Mouse (Mus musculus) limb, embryonic 14.5 days (tissue): ENCODE results near the gene Aprt. TPM values are rescaled to one million over a fixed set of nuclear protein-coding genes. Genes with fewer than 3 reads are reported as not detected.

Experiments
- ATAC-seq: fragments of 200-750 bp; cut with Nextera tagmentation; 2 replicates; pipeline ENCODE4 v1.8.0; 2017; ENCODE audit warnings: low read depth, moderate number of reproducible peaks, moderate TSS enrichment; ENCODE audit not compliant: low FRiP score
- DNase-seq: peaks from one replicate; pipeline ENCODE4 v3.0.0-alpha.2; 2015; ENCODE audit warnings: low spot score
- H3K27ac ChIP-seq: fragments of 300-500 bp; sonication (generic); replicated peaks from 2 replicates; pipeline ENCODE4 v1.5.1; 2014; ENCODE audit warnings: low read depth, mild to moderate bottlenecking, low read length, moderate library complexity, mixed read lengths
- H3K27me3 ChIP-seq: fragments of 300-500 bp; sonication (generic); 2 replicates; pipeline ENCODE4 v1.6.1; 2014; ENCODE audit warnings: low read length, mixed read lengths; ENCODE audit not compliant: control insufficient read depth, insufficient read depth
- H3K36me3 ChIP-seq: fragments of 300-500 bp; sonication (generic); 2 replicates; pipeline ENCODE4 v1.6.1; 2014; ENCODE audit warnings: mild to moderate bottlenecking, low read length, moderate library complexity, mixed read lengths; ENCODE audit not compliant: control insufficient read depth, insufficient read depth
- H3K4me1 ChIP-seq: fragments of 300-500 bp; sonication (generic); 2 replicates; pipeline ENCODE4 v1.6.1; 2014; ENCODE audit warnings: antibody characterized with exemption, low read length, mixed read lengths; ENCODE audit not compliant: control insufficient read depth, insufficient read depth
- H3K4me2 ChIP-seq: fragments of 300-500 bp; sonication (generic); replicated peaks from 2 replicates; pipeline ENCODE4 v1.6.1; 2014; ENCODE audit warnings: low read depth, mild to moderate bottlenecking, low read length, moderate library complexity; ENCODE audit not compliant: severe bottlenecking
- H3K4me3 ChIP-seq: fragments of 300-500 bp; sonication (generic); replicated peaks from 2 replicates; pipeline ENCODE4 v1.5.1; 2014; ENCODE audit warnings: low read length
- H3K9ac ChIP-seq: fragments of 300-500 bp; sonication (generic); 2 replicates; pipeline ENCODE4 v1.6.1; 2014; ENCODE audit warnings: mild to moderate bottlenecking, low read depth, low read length, moderate library complexity; ENCODE audit not compliant: severe bottlenecking
- H3K9me3 ChIP-seq: fragments of 300-500 bp; sonication (generic); 2 replicates; pipeline ENCODE4 v1.6.1; 2016; ENCODE audit warnings: low read length; ENCODE audit not compliant: control insufficient read depth
- POLR2A ChIP-seq: fragments of 200-500 bp; IDR thresholded peaks from 2 replicates; pipeline ENCODE4 v1.8.0; 2012; ENCODE audit warnings: inconsistent platforms, mild to moderate bottlenecking, moderate library complexity, borderline replicate concordance; ENCODE audit not compliant: insufficient read depth, insufficient read length; ENCODE audit errors: extremely low read depth
- WGBS: fragments of 180-500 bp; shearing (Covaris S2); extraction: QIAGEN DNeasy Blood & Tissue Kit; methylation state at CpG from one replicate; pipeline ENCODE4 v1.1.7; 2014; 5-methylcytosine and 5-hydroxymethylcytosine counted together
- polyA plus RNA-seq, 2 experiments: library from polyadenylated mRNA; depleted of rRNA in 1 of 2; stranded (reverse) in 1 of 2; unstranded in 1 of 2; fragments of >200 nt; fragmentation: Nextera tagmentation in 1 of 2; extraction: Ambion mirVana in 1 of 2; gene quantifications; 2 replicates each; pipeline versions ENCODE4 v1.2.1 to v1.2.3; 2012 to 2014

Gene Aprt
- polyA plus RNA-seq, 2 experiments: 199 to 348 TPM

DNA sequence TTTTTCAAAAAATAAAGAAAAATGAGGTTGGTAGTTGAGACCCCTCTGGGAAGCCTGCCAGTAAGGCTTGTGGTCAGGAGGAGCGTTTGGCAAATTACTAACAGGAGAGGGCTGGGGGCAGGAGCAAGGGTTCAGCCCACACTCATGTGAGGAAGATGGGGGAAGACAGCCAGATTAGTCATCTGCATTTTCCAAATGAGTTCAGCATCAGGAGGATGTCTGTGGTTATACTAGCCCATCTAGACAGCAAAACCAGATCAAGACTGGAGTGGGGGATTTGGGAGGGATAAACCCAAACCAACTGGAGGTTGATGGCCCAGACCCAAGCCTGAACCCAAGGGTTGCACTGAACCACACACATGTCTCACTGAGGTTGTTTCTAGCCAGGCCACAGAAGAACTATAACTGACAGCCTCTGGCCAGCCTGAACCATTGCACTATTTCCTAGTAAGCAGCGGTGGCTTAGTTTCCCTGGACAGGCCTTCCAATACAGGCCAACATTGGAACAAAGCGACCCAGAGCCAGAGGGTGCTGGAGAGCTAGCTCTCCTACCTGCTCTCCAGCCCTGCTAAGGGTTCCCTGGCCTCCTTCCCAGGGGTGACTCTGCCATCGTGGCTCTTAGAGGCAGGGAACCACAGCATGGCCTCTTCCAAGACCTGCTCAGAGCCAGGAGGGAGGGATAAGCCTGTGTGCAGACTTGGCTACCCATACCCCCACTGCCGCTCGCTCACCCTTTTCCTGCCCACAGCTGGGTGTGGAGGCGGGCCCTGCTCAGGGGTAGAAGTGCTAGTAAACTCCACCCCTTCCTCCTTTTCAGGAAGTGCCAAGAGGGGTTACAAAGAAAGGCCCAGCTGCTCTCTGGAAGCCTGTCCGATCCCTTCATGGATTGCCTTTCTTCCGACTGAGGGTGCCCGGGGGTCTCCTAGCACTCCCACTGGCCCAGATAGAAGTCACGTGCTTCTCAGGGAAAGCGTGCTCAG lies 20.4 kb downstream of the Aprt start:
- Histone ChIP-seq H3K27me3 (no peaks in the 10 kb centered on the region), H3K4me3 (no peak overlapping the region), H3K4me2 (no peak overlapping the region), H3K36me3 (no peaks in the 10 kb centered on the region), H3K9me3 (no peaks in the 10 kb centered on the region), H3K27ac (peak overlapping the region; percentile 62), H3K9ac (no peak overlapping the region), H3K4me1 (peaks cover 16% of the 10 kb centered on the region)
- WGBS: 59% methylated on average over 12 of the region's 12 CpGs
- TF ChIP-seq POLR2A: no peak
- ATAC-seq: no peak
- no peak for DNase-seq

DNA sequence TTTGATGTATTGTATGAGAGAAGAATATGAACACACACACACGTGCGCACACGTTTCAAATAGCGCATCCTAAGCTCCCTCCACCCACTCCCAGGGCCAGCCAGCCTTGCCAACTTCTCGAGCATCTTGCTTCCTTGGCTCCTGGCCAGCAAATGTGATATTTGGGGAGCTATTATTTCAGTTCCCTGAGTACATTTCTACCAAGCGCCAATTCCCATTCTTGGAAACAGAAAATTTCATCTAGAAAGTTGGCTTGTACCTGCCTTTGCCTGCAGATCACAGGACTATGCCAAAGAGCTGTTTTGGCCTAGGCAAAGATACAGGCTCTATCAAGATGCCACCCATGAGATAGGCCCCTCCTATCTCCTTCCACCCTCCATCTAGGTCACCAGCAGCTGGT lies 21.9 kb downstream of the Aprt start:
- Histone ChIP-seq H3K36me3 (no peaks in the 10 kb centered on the region), H3K9me3 (no peaks in the 10 kb centered on the region), H3K4me3 (no peak overlapping the region), H3K4me1 (peaks cover 22% of the 10 kb centered on the region), H3K27me3 (no peaks in the 10 kb centered on the region), H3K27ac (no peak overlapping the region), H3K4me2 (no peak overlapping the region), H3K9ac (no peak overlapping the region)
- no peak for ATAC-seq
- TF ChIP-seq POLR2A: no peak
- WGBS: 75% methylated on average over 6 of the region's 6 CpGs
- no peak for DNase-seq

DNA sequence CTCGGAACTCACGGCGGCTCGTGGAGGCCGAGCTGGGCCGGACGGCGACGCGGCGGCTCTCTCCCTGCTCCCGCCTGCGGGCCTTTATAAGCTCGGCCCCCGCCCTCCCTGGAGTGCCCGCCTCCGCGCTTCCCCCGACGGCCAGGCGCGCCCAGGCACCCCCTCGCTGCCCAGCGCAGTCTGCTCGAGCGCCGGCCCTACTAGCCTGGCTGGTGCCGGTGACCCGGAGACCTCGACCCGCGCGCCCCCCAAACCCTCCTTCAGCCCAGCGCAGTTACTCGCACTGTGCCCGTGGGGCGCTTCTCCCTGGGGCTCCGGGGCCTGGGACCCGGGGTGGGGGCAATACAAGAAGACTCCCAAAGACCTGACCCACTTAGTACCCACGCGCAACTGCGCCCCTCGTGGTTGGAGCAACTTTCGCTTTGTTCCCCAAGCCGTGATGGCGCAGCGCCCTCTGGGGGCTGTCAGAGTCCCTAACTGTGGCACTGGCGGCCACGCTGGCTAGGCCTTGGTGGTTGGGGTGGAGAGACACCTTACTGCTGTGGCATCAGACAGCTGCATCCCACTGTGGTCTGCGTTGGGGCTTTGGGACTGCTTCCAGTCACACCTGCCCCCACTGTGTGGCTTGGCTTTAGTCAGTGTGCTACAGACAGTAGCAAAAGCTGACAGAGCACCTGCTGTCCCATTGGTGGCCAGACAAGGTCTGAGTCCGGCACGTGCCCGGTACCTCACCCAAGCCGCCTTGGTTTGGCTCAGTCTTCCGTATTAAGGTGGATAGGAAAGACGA lies 25.3 kb downstream of the Aprt start, which contains the start of gene Piezo1:
TSS of gene Piezo1 (minus strand) at position 65 of the 787 bp plus-strand sequence.
- ATAC-seq: peak; percentile 73

DNA sequence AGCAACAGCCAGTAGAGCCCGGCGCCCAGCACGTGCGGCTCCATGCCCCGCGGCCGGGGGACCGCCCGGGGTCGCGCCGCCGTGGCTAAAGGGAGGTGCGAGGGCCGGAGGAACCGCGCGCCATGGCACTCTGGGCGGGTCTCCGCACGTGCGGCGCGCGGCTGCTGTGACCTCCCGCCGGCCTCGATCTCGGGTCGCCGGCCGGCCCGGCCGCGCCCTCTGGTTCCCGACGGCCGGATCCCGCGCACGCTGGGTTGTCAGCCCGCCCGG lies 25.8 kb downstream of the Aprt start:
- H3K27ac ChIP-seq: peak overlapping the region; percentile 89
- H3K9me3 ChIP-seq: no peaks in the 10 kb centered on the region
- H3K4me1 ChIP-seq: peaks cover 39% of the 10 kb centered on the region
- TF ChIP-seq POLR2A: no peak
- no peak for ATAC-seq
- peak overlapping the region; percentile 73 for H3K4me3 ChIP-seq
- H3K27me3 ChIP-seq: no peaks in the 10 kb centered on the region
- no peak for DNase-seq
- no peaks in the 10 kb centered on the region for H3K36me3 ChIP-seq
- H3K9ac ChIP-seq: peak overlapping the region; percentile 89
- 0% methylated on average over 2 of the region's 43 CpGs for WGBS
- peak overlapping the region; percentile 88 for H3K4me2 ChIP-seq

More for the DNA sequence above, 25.3 kb downstream of the Aprt start, which contains the start of gene Piezo1:
- no peaks in the 10 kb centered on the region for H3K9me3 ChIP-seq
- H3K4me1 ChIP-seq: peaks cover 39% of the 10 kb centered on the region
- H3K4me2 ChIP-seq: peak within 1 kb of the TSS; percentile 88
- WGBS: 12% methylated on average over 49 of the region's 56 CpGs
- no peaks in the 10 kb centered on the region for H3K27me3 ChIP-seq
- H3K4me3 ChIP-seq: peak within 1 kb of the TSS; percentile 73
- DNase-seq: peak; percentile 88
- no peaks in the 10 kb centered on the region for H3K36me3 ChIP-seq
- peak within 1 kb of the TSS; percentile 89 for H3K27ac ChIP-seq
- TF ChIP-seq POLR2A: 0 out of 2 replicates have a peak, but pooled peaks have one; percentile 78
- H3K9ac ChIP-seq: peak within 1 kb of the TSS; percentile 89
